Mouse (Mus musculus) inflammation-experienced regulatory T-cells, adult 6 months (primary cell): ENCODE measurements around the gene Hmces. TPM values are rescaled to one million over a fixed set of nuclear protein-coding genes. Genes with fewer than 3 reads are reported as not detected.

ENCODE experiments used
- ATAC-seq: one replicate; pipeline ENCODE4 v1.8.0; 2017
- polyA plus RNA-seq, 3 experiments: library from polyadenylated mRNA; unstranded; fragments of 100-300 nt; shearing (Covaris generic); gene quantifications; one replicate each; pipeline ENCODE4 v1.2.1; 2017

Gene Hmces
- polyA plus RNA-seq = 10 to 100 TPM; 45.1 to 53.4 (median 49.3) TPM

GRCm38 (mm10) chr6:87913661-87914325 lies at the start of gene Hmces:
Hmces (plus strand) TSS chr6:87913935.
- peak; percentile 66 for ATAC-seq

DNA sequence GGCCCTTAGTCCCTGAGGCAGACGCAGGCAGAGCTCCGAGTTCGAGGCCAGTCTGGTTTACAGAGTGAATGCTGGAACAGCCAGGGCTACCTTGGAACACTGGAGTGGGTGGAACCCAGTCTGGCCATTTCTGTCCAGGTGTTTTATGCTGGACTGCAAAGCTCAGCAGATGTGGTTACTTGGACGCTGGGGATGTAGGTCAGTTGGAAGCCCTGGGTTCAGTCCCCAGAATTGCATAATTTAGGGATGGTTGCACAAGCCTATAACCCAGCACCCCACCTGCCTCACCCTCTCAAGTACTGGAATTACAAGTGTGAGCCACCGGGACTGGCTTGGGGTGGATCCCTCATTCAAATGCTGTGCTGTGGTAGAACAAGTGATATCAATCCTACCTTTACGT lies 47.5 kb upstream of the Hmces start:
- ATAC-seq = no peak

DNA sequence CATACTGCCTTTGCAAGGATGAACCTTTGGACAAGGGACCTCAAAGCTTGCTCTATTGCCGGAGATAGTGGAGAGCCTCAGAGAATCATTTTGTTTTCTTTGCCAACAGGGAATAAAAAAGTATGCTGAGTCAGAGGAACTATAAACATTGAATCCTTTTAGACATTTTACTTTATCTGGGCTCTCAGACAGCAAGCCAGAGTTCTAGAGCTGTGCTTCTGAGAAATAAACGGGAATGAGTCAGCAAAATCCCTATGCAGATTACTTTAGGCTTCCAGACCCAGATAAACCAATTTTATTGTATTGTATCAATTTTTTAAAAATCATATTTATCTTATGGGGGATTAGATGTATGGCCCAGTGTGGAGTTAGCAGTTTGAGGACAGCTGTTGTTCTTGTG lies 46.5 kb upstream of the Hmces start:
- no peak for ATAC-seq

DNA sequence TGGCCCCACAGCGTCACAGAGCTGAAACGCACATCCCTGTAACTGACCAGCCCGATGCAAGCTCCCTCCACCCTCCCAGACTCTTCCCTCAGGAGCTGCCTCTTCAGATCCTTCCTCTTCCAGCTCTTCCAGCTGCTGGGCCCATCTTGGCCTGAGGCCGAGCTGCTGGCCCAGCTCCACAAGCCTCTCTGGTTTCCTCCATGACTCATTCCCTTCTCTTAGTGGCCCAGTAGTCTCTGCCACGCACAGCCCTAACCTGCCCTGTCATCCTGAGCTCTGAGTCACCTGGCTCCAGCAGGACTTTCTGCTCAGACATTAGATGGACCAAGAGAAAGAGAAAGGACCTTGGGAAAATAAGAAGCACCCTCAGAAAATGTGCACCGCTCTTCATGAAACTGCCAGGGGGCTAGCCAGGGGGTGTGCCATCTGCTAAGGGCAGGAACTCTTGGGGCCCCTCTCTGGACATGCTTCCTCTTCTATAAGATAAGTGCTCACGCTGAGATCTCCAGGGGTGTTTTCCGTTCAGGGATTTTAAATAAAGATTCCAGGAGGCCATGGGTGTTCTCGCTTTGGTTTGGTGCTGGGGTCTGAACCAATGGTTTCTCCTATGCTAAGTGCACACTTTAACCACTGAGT lies 44.7 kb upstream of the Hmces start:
- ATAC-seq = no peak

- no peak for ATAC-seq
These were observed 43.3 kb upstream of the Hmces start for GRCm38 (mm10) chr6:87870440-87870839.

GRCm38 (mm10) chr6:87871240-87871639 lies 42.5 kb upstream of the Hmces start:
- ATAC-seq = no peak

GRCm38 (mm10) chr6:87873104-87873503 lies 40.6 kb upstream of the Hmces start:
- no peak for ATAC-seq

DNA sequence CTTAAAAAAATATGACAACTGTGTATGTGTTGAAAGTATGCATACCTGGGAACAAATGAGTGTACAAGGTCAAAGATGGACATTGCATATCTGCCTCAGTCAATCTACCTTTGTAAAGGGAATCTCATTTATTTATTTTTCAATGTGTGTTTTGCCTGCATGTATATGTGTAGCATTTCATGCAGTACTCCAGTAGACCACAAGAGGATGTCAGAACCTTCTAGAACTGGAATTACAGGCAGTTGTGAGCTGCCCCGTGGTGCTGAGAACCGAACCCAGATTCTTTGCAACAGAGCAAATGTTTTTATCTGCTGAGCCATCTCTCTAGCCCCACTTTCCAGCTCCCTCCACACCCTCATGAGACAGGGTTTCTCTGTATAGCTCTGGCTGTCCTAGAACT lies 39.8 kb upstream of the Hmces start:
- ATAC-seq = no peak

DNA sequence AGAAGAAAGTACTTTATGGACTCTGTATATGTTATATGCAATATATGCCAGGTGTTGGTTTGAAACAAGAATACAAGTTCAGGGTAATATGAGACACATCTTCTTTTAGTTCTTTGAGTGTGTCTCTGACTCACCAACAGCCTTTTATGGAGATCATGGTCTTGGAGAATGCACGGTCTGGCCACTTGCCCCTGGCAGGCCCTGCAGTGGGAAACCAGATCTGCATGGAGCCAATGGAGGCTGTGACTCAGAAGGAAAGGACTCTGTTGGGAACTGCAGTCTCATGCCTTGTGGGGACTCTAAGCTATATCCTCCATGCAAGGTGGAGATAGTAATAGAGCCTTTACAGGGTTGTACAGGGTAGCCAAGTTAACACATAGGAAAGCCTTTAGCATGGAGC lies 38.7 kb upstream of the Hmces start:
- no peak for ATAC-seq

- ATAC-seq = no peak
These were observed 38.2 kb upstream of the Hmces start for GRCm38 (mm10) chr6:87875562-87875961.

DNA sequence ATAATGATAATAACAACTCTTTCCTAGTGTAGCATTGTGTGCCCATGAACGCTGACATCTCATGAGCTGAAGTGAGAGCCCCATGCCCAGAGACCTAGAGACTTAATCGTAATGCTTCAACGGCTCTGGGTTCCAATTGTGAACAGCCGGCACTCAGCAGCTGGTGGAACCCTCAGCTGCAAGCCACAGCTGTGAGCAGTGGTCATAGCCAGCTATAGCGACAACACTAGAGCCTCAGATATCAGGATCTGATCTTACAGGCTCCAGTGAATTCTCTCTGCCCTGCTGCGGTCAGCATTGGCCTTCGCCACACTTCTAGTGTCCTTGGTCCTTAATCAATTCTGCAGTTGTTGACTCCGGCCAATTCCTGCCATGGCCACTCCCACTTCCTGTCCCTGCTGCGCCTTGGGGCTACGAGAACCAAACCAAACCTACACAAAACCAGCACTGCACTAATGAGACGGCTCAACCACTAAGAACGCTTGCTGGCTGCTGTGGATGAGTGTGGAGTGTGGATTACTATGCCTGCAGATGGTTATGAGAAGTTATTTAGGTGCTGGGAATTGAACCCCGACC lies 37.6 kb upstream of the Hmces start:
- ATAC-seq = no peak

GRCm38 (mm10) chr6:87879010-87879409 lies 34.7 kb upstream of the Hmces start:
- peak; percentile 54 for ATAC-seq

- peak; percentile 54 for ATAC-seq
These were observed 34.1 kb upstream of the Hmces start for GRCm38 (mm10) chr6:87879628-87880027.

- no peak for ATAC-seq
These were observed 31.5 kb upstream of the Hmces start for GRCm38 (mm10) chr6:87882221-87882620.

DNA sequence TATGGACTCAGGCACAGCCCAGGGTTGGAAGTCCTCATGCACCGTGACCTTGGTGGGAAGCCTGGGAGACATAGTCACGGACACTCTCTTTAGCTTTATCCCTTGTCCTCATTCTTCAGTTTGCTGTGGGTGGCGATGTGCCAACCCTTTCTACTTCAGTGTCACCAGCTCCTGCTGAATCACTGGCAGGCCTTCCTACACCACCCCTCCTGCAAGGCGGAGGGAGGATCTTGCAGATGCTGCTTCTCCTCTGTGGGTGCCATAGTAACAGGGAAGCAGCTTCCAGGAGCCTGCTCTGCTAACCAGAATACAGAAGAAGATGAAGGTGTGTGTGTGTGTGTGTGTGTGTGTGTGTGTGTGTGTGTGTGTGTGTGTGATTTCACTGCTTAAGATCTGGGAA lies 30.9 kb upstream of the Hmces start:
- ATAC-seq = no peak

GRCm38 (mm10) chr6:87886721-87887120 lies 27.0 kb upstream of the Hmces start:
- ATAC-seq = no peak

- peak; percentile 91 for ATAC-seq
These were observed 26.0 kb upstream of the Hmces start, which contains the start of gene Copg1 for GRCm38 (mm10) chr6:87887594-87888233. Copg1 (plus strand) TSS chr6:87887814.

GRCm38 (mm10) chr6:87893931-87894330 lies 19.8 kb upstream of the Hmces start:
- ATAC-seq = no peak

DNA sequence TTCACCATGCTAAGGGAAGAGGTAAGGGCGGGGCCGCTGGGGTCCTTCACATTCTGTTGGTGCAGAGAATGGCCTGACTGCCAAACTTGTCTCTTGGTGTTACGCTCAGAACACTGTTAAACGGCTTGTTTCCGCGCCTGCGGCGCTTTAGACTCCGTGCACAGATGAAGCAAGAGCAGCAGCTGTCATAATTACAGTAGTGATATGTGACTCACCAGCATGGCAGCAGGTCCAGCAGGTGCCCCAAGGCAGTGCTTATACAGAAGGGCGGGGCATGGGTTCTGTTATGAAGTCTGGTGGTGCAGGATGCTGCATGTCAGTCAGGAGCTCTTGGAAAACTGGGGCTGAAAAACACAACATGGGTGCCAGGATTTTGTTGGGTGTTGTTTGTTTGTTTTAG lies 15.7 kb upstream of the Hmces start:
- ATAC-seq = no peak

GRCm38 (mm10) chr6:87906632-87907031 lies 7.1 kb upstream of the Hmces start:
- no peak for ATAC-seq

- no peak for ATAC-seq
These were observed 4.6 kb upstream of the Hmces start for GRCm38 (mm10) chr6:87909181-87909580.

DNA sequence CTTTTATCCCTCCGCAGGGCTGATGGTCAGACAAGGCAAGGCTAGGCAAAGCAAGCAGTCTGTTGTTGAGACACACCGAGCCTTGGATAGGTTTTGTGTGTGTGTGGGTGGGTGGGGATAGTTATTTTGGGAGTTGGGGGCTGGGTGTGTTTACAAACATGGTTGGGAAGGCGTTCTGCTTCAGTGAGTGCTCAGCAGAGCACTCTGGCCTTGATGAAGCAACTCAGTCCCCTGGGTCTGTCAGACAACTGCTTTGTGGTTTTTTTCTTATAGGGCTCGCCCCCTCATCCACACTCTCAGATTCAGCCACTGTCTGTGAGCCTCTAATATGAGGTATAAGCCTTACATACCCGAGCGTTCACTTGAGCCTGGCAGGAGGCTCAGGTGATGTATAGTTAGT lies 2.2 kb upstream of the Hmces start:
- ATAC-seq = no peak

- ATAC-seq = peak; percentile 6
These were observed 779 bp downstream of the Hmces start for GRCm38 (mm10) chr6:87914326-87915102.
